Mouse (Mus musculus): ENCODE data around the gene Plcg1.

The Plcg1 gene

GRCm38 (mm10) chr2:160735706-160736310 lies 4.7 kb downstream of the Plcg1 start:
- DNase-seq (ENCODE audit: low read depth, low spot score): no peak

- no peak for DNase-seq (ENCODE audit: low read depth, low spot score)
These were observed 5.4 kb downstream of the Plcg1 start for GRCm38 (mm10) chr2:160736466-160736865.

- DNase-seq (ENCODE audit: low read depth, low spot score): no peak
These were observed 7.3 kb downstream of the Plcg1 start for GRCm38 (mm10) chr2:160738354-160738753.

- no peak for DNase-seq (ENCODE audit: low read depth, low spot score)
These were observed 8.7 kb downstream of the Plcg1 start for GRCm38 (mm10) chr2:160739647-160740356.

GRCm38 (mm10) chr2:160740521-160741156 lies 9.5 kb downstream of the Plcg1 start:
- no peak for DNase-seq (ENCODE audit: low read depth, low spot score)

- DNase-seq (ENCODE audit: low read depth, low spot score): no peak
These were observed 10.5 kb downstream of the Plcg1 start for GRCm38 (mm10) chr2:160741580-160741979.

GRCm38 (mm10) chr2:160742161-160742609 lies 11.1 kb downstream of the Plcg1 start:
- DNase-seq (ENCODE audit: low read depth, low spot score): no peak

- no peak for DNase-seq (ENCODE audit: low read depth, low spot score)
These were observed 13.1 kb downstream of the Plcg1 start for GRCm38 (mm10) chr2:160744040-160744822.

GRCm38 (mm10) chr2:160744823-160745210 lies 13.7 kb downstream of the Plcg1 start:
- no peak for DNase-seq (ENCODE audit: low read depth, low spot score)

GRCm38 (mm10) chr2:160745497-160745896 lies 14.4 kb downstream of the Plcg1 start:
- no peak for DNase-seq (ENCODE audit: low read depth, low spot score)

- DNase-seq (ENCODE audit: low read depth, low spot score): no peak
These were observed 15.5 kb downstream of the Plcg1 start for GRCm38 (mm10) chr2:160746637-160747036.

GRCm38 (mm10) chr2:160747075-160747474 lies 16.0 kb downstream of the Plcg1 start:
- no peak for DNase-seq (ENCODE audit: low read depth, low spot score)

GRCm38 (mm10) chr2:160756583-160757203 lies 25.6 kb downstream of the Plcg1 start:
- DNase-seq (ENCODE audit: low read depth, low spot score): no peak

GRCm38 (mm10) chr2:160760433-160761184 lies 29.5 kb downstream of the Plcg1 start:
- DNase-seq (ENCODE audit: low read depth, low spot score): no peak

GRCm38 (mm10) chr2:160763816-160764215 lies 32.7 kb downstream of the Plcg1 start:
- DNase-seq (ENCODE audit: low read depth, low spot score): no peak

- no peak for DNase-seq (ENCODE audit: low read depth, low spot score)
These were observed 33.3 kb downstream of the Plcg1 start for GRCm38 (mm10) chr2:160764386-160764785.

GRCm38 (mm10) chr2:160765096-160765495 lies 34.0 kb downstream of the Plcg1 start:
- DNase-seq (ENCODE audit: low read depth, low spot score): no peak

- peak; percentile 59 for DNase-seq (ENCODE audit: low read depth, low spot score)
These were observed 35.3 kb downstream of the Plcg1 start for GRCm38 (mm10) chr2:160766371-160766771.

- DNase-seq (ENCODE audit: low read depth, low spot score): no peak
These were observed 36.1 kb downstream of the Plcg1 start for GRCm38 (mm10) chr2:160767201-160767600.

GRCm38 (mm10) chr2:160768097-160768695 lies 37.1 kb downstream of the Plcg1 start:
- no peak for DNase-seq (ENCODE audit: low read depth, low spot score)
